Mouse (Mus musculus): ENCODE results near the gene Soat2. TPM values are rescaled to one million over a fixed set of nuclear protein-coding genes. Genes with fewer than 3 reads are reported as not detected.
"Not testable (repeated sequence)": the region's sequence is repeated elsewhere in the genome, so short reads cannot be mapped to it uniquely, and the experiment has no call there.

Soat2 gene
- total RNA-seq, 2 experiments from 2014 or later = 0.17 TPM; not detected in 1

DNA sequence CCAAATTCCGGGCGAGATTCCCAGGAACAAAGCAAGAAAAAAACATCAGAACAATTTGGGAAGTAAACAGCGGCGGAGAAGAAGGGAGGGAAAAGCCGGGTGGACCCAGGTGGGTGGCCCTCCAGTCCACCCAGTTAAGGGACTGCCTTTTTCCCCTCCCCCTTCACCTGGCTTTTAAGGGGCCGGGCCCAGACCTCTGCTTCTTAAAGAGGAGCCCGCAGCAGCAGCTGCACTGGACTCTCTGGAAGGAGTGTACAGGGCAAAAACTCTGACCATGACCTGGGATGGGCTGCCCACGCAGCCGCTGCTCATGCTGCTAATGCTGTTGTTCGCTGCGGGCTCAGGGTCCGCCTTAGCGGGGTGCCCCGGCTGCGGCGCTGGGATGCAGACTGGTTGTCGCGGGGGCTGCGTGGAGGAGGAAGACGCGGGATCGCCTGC, 6.0 kb upstream of the Soat2 start, which contains the start of gene Igfbp6:
Gene Igfbp6 (plus strand): TSS at position 89 of the 438 bp plus-strand sequence.
- no peak for DNase-seq
- intact Hi-C loops (cut with DNase I) = no loop called here

- intact Hi-C loops (cut with DNase I) = loop anchor here (5.0 kb wide), 2 partner anchors 37 to 157 kb away; no protein-coding TSS in a partner anchor
- no peak for DNase-seq
These were observed 5.6 kb upstream of the Soat2 start for GRCm38 (mm10) chr15:102144726-102145125.

GRCm38 (mm10) chr15:102145330-102145729, 5.0 kb upstream of the Soat2 start:
- intact Hi-C loops (cut with DNase I) = loop anchor here (5.0 kb wide), 2 partner anchors 38 to 158 kb away; no protein-coding TSS in a partner anchor
- peak; percentile 25 to 36 for DNase-seq

DNA sequence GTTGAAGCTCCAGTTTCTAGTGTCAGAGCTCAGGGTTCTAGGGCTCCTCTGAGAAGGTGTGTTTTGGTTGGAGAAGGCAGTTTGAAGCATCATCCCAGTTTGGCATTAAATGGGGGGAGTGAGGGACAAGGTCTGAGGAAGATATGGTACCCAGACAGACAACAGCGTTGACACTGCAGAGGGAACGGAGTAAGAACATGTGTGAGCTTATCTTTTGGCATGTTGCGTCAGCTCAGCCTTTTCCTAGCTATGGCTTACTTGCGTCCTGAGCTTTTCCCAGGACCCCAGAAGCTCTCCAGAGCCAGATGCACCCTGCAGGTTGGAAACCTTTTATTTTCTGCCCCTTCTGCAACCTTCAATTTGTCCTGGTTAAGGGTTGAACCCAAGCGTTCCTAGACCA, 4.2 kb upstream of the Soat2 start:
- DNase-seq = no peak
- intact Hi-C loops (cut with DNase I) = loop anchor here (2.0 to 5.0 kb wide), 3 partner anchors 29 to 159 kb away; no protein-coding TSS in a partner anchor

- intact Hi-C loops (cut with DNase I) = loop anchor here (2.0 to 5.0 kb wide), 3 partner anchors 30 to 160 kb away; no protein-coding TSS in a partner anchor
- peak; percentile 51 to 73 for DNase-seq
These were observed 3.4 kb upstream of the Soat2 start for GRCm38 (mm10) chr15:102146882-102147281.

- intact Hi-C loops (cut with DNase I) = loop anchor here (2.0 to 5.0 kb wide), 3 partner anchors 31 to 161 kb away; no protein-coding TSS in a partner anchor
- no peak for DNase-seq
These were observed 2.5 kb upstream of the Soat2 start for GRCm38 (mm10) chr15:102147674-102148402.

GRCm38 (mm10) chr15:102149561-102149960, 765 bp upstream of the Soat2 start:
- DNase-seq = no peak
- intact Hi-C loops (cut with DNase I) = loop anchor here (5.0 kb wide), 2 partner anchors 42 to 162 kb away; no protein-coding TSS in a partner anchor

DNA sequence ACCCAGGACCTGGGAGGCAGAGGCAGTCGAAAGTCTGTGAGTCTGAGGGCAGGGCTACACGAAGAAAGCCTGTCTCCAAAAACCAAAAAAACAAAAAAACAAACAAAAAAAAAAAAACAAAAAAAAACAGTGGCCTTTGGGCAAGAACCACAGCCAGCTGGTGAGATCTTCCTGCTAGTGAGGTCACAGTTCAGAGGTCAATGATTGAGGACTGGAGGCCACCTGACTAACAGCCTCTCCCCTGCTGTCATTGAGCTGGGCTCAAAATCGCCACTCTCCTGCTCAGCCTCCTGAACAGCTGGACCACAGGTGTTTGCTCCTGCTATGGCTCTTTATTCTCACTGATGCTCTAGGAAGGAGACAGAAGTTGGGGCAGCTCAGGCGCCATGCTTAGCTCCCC, 2.3 kb downstream of the Soat2 start:
- DNase-seq = no peak
- intact Hi-C loops (cut with DNase I) = no loop called here

DNA sequence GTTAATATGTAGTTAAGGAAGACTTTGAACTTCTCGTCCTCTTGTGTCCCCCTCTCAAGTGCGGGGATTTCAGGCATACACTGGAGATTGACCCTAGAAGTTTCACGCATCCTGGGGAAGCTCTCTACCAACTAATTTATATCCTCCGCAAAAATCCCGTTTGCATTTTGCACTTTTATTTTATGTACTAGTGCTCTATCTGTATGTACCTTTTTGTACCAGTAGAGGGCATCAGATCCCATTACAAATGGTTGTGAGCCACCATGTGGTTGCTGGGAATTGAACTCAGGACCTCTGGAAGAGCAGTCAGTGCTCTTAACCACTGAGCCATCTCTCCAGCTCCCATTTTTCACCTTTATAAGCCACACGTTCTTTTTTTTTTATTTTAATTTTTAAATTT, 4.7 kb downstream of the Soat2 start:
- intact Hi-C loops (cut with DNase I); DNase-seq: not testable (repeated sequence)

GRCm38 (mm10) chr15:102156836-102157235, 6.5 kb downstream of the Soat2 start:
- no peak for DNase-seq
- intact Hi-C loops (cut with DNase I) = no loop called here

GRCm38 (mm10) chr15:102160415-102161060, 10.2 kb downstream of the Soat2 start:
- intact Hi-C loops (cut with DNase I) = no loop called here
- DNase-seq = no peak

DNA sequence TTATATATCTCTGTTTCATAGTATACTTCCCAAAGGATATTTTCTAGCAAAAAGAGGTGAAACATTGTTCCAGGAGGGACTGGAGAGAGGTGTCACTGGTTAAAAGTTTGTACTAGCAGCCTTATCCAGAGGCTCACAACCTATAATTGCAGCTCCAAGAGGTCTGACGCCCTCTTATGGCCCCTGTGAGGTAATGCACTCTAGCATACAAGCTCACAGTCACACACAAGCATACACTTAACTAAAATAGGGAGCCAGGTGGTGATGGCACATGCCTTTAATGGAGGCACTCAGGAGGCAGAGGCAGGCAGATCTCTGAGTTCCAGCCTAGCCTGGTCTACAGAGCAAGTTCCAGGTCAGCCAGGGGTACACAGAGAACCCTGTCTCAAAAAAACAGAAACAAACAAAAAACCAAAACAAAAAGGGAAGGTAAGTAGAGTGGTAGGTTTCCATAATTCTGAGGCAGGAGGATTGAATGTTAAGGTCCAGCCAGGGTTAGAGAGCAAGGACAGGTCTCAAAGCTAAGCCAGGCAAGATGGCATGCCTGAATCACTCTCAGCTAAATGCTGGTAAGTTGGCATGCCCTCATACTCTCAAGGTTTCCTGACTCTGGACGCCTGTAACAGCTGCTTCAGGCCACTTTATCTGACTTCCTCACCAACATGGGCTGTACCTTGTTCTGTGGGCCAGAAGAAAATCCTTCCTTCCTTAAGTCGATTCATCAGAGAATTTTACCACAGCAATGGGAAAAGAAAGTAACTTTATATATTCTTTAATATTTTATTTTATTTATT, 13.8 kb downstream of the Soat2 start:
- intact Hi-C loops (cut with DNase I) = no loop called here
- DNase-seq = no peak

- no peak for DNase-seq
- intact Hi-C loops (cut with DNase I) = no loop called here
These were observed 15.3 kb downstream of the Soat2 start for GRCm38 (mm10) chr15:102165468-102166100.

DNA sequence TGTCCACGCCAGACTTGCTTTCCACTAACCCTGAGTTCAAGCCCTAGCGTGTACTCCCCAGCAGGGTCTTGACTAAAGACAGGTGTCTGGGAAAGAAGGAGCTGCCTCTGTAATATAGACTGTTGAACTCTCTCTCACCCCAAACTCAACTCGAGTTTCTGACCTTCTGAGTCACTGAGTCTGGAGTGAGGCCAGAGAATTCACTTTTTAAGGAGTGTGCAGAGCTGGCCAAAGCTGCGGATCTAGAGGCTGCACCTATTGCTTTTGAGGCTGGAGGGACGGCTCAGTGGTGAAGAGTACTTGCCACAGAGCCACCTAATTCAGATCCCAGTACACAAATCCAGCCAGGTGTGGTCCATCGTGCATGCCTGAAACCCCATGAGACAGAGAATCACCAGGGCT, 17.3 kb downstream of the Soat2 start:
- intact Hi-C loops (cut with DNase I) = no loop called here
- DNase-seq = peak in 1 of 2 experiments; percentile 36

GRCm38 (mm10) chr15:102169064-102169463, 18.7 kb downstream of the Soat2 start:
- no peak for DNase-seq
- intact Hi-C loops (cut with DNase I) = no loop called here

- intact Hi-C loops (cut with DNase I) = no loop called here
- no peak for DNase-seq
These were observed 23.3 kb downstream of the Soat2 start for GRCm38 (mm10) chr15:102173581-102173980.

DNA sequence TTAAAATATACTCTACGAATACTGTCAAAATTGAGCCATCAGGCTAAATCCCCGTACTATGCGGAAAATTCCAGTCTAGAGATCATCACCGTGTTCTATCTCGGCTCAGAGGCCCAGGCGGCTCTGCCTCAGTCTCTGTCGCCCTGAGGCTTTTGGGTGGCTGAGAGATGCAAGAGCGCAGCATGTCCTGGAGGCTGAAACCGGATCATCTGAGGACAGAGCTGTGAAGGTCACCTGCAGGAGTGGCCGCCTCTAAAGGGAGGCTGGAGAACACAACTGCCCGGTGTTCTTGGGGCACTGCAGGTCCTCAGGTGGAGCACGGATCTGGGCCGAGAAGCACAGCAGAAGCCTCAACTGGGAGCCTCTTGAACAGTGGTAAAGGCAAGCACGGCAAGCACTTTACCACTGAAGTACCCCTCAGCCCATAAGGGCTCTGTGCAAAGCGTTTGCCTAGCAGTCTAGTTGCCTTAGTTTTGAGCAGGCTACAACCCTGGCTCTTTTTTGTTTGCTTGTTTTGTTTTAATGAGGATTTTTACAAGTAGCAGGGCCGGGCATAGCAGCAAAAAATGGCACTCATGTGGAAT, 25.5 kb downstream of the Soat2 start:
- intact Hi-C loops (cut with DNase I) = no loop called here
- no peak for DNase-seq

DNA sequence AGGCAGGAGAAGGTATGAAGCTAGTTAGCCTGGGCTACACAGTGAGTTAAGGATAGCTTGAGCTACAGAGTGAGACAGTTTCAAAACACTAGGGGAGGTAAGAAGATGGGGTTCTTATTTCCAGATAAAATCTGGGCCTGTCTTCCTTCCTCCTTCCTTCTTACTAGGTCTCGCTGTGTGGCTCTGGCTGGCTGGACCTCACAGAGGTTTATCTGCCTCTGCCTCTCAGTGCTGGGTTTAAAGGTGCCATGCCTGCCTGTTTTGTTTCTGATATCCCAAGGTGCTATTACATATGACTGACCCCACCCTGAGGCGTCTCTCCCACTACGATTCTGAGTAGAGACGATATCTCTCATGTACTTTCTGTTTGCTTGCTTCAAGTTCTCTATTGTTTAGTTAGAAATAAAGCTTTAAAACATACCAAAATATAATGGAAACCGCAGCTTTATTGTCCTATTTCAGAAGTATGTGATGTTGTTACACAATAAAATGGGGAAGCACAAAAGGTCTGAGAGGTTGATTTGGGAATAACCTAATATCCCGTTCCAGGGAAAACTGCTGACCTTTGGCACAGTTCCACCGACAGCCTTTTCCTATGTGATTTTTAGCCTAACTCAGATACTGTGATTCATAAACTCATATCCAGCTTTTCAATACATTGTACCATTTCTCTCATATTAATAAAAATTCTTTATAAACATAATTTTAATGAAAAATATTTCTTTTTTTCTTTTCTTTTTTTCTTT, 26.4 kb downstream of the Soat2 start:
- no peak for DNase-seq
- intact Hi-C loops (cut with DNase I) = no loop called here

- intact Hi-C loops (cut with DNase I) = no loop called here
- DNase-seq = no peak
These were observed 27.1 kb downstream of the Soat2 start for GRCm38 (mm10) chr15:102177417-102177816.

Measured in heart, postnatal 14 days (tissue).